Mouse (Mus musculus) heart, postnatal 14 days (tissue): Measurements from ENCODE around the gene Gse1. TPM values are rescaled to one million over a fixed set of nuclear protein-coding genes. Genes with fewer than 3 reads are reported as not detected.

Experiments
- DNase-seq, 2 experiments: peaks; one replicate each; pipeline ENCODE4 v3.0.0; 2021 to 2022
- intact Hi-C: fragments of 180-260 bp; cut with DNase I; formaldehyde crosslinking; loops from one replicate; pipeline ENCODE4 v1.15.1; 2025
- total RNA-seq, 2 experiments: library from RNA; stranded (reverse); gene quantifications; 2 replicates each; pipeline ENCODE4 v1.2.3; 2021

Gse1 gene
- total RNA-seq, 2 experiments from 2014 or later, result 29.0 to 33.1 TPM

DNA sequence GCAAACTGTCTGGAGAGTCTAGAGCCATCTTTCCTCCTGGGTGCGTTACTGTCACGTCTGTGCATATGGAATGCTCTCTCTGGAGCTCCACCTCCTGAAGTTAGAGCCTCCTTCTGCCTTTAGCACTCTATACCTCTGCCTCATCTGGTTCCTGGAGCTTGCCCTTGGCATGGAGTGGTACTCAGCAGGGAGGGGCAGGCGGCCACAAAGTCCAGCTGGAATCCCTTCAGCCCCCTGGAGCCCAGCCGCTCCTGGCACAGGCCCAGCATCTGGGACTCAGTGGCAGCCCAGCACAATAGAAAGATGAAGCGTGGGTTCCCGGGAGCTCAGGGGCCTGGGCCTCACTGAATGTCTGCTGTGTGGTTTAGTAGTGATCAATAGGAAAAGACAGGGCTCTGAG, 232.1 kb downstream of the Gse1 start:
- intact Hi-C loops, result no loop called here
- DNase-seq, result no peak

- DNase-seq, result peak in 1 of 2 experiments; percentile 37
- intact Hi-C loops, result no loop called here
Measured at GRCm38 (mm10) chr8:120462119-120462551, 233.9 kb downstream of the Gse1 start.

- DNase-seq, result no peak
- intact Hi-C loops, result no loop called here
Measured at GRCm38 (mm10) chr8:120462611-120463010, 234.4 kb downstream of the Gse1 start.

GRCm38 (mm10) chr8:120463918-120464584, 235.8 kb downstream of the Gse1 start:
- intact Hi-C loops, result no loop called here
- no peak for DNase-seq

GRCm38 (mm10) chr8:120464585-120464937, 236.3 kb downstream of the Gse1 start:
- intact Hi-C loops, result no loop called here
- DNase-seq, result no peak

- intact Hi-C loops, result no loop called here
- DNase-seq, result no peak
Measured at GRCm38 (mm10) chr8:120465710-120466109, 237.5 kb downstream of the Gse1 start.

DNA sequence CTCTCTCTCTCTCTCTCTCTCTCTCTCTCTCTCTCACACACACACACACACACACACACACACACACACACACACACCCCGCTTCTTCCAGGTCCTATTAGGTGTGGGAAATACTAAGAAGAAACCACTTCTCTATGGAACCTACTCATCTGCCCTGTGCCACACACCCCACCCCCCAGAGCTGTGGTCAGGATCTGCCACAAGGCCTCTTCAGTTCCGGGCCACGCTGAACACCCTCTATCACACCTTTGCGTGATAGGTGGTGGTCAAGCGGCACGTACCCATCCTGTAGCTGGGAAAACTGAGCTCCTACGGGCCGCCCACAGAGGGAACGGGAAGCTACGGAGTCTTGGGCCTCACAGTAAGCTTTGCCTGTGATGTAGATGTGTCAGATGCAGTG, 238.0 kb downstream of the Gse1 start:
- DNase-seq, result no peak
- intact Hi-C loops, result no loop called here

GRCm38 (mm10) chr8:120467598-120467997, 239.3 kb downstream of the Gse1 start:
- intact Hi-C loops, result no loop called here
- DNase-seq, result no peak

- no peak for DNase-seq
- intact Hi-C loops, result no loop called here
Measured at GRCm38 (mm10) chr8:120470170-120470569, 241.9 kb downstream of the Gse1 start.

DNA sequence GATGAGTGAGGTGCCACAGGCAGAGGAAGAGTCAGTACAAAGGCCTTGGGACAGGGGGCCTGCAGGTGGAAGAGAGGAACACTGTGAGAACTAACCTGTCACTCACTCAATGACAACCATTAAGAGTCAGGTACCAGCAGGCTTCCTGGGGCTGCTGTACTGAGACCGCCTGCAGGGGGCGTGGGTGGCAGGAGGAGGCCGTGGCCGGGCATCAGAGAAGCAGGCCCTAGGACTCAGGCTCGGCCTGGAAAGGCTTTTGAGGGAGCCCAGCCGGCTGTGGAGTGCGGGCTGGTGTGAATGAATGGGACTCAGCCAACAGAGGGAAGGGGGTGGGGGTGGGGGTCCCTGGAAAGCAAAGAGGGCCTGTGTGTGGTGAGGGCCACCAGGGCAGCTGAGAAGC, 242.9 kb downstream of the Gse1 start:
- intact Hi-C loops, result no loop called here
- peak; percentile 50 to 67 for DNase-seq

DNA sequence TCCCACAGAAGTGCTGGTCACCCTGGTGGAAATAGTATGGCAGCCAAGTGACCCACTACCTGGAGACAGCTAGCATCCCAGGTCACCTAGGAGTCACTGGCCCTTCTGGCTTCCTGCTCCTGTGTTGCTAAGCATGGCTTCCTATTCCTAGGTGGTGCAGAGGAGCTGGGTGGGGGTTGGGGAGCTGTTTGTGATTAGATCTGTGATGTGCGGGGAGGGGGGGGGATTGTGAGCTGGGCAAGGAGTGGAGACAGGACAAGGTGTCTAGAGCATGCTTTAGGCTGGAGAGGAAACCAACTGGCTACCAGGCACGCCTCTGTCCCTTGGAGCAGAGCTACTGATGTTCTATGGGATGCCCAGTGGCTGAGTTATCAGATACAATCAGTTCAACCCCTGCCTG, 243.5 kb downstream of the Gse1 start:
- no peak for DNase-seq
- intact Hi-C loops, result no loop called here

- no peak for DNase-seq
- intact Hi-C loops, result no loop called here
Measured at GRCm38 (mm10) chr8:120472230-120472629, 244.0 kb downstream of the Gse1 start.

DNA sequence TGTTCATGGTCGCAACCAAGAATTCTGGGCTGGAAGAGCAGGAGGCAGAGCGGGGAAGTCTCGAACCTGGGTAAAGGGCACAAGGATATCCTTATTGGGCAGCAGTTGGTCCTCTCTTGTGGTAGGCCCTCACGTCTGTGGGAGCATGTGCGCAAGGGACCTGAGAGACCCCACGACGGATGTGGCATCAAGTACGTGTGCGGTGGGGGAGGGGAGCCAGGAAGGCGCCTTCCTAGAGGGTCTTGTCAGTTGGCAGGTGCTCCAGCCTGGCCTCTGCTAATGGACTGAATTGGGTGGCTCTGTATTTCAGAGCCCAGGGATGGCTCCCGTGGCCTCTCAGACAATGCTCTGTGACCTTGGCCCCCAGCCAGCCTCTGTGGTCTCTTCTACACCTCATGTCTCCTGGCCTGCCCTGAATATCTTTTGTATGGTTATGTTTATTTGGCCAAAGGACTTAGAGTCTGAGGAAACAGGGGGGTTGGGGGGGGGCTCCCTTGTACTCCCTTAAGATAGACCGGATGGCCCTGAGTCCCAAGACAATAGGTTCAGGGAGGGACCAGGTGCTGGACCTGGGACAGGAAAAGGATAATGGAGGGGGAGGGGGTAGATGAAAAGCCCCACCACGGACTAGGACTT, 245.6 kb downstream of the Gse1 start:
- intact Hi-C loops, result no loop called here
- DNase-seq, result peak; percentile 65 to 77

DNA sequence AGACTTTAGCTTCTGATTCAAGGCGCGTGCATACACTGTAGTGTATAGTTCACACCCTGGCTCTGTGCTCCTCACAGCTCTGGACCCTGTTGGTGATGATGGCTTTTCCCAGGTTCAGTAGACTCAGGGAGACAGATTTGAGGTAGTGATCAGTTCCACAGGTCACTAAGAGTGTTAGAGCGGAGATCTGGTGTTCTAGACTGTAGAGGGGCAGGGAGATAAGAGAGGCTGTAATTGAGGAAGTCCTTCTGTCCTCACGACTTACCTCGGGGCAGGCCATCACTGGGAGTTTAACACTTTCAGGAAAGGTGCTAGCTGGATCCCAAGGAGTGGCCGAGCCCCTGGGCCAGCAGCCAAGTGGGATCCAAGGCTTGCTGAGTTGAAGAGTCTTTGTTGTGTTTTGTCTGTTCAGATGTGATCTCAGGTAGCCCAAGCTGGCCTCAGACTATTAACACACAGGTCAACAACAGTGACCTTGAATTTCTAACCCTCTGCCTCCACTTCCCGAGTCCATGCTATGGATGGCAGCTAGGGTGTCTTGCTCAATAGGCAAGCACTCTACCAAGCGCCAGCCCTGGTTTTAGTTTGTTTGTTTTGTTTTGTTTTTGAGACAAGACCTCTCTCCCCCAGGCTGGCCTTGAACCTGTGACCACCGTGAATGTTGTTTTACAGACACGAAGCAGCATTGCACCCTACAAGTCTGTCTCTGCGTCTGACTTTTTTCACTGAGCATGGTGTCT, 246.4 kb downstream of the Gse1 start:
- DNase-seq, result no peak
- intact Hi-C loops, result no loop called here

DNA sequence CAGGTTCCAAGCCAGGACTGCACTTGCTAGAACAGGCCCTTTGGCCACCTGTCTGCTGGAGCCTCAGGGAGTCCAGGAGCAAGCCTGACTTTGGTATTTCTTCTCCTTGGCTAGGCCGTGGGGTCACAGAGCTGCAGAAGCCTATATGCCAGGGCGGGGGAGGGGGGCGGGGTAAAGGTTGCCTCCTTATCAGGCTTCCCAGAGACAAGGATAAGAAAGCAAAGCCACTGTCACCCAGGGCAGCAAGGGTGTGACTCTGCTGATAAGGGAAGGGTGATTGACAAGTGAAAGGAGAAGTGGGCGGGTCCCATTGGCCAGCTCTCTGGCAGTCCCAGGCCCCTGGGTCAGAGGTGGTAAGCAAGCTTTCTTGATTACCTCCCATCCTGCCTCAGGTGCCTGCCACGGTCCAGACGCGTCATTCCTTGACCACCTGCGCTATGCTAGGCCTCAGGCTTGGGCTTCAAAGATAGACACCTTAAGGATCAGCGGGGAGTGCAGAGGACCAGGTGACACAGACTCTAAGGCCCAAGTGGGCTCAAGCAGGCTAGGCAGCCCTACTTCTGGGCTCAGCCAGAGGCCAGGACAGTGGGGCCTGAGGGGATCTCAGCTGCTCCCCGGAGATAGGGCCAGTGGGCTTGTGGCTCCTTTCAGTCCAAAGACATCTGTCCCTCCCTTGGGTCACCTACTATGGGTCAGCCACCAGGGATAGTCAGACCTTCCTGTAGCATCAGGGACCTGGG, 247.4 kb downstream of the Gse1 start:
- no peak for DNase-seq
- intact Hi-C loops, result no loop called here

- DNase-seq, result no peak
- intact Hi-C loops, result no loop called here
Measured at GRCm38 (mm10) chr8:120476711-120477575, 248.7 kb downstream of the Gse1 start.

- intact Hi-C loops, result no loop called here
- no peak for DNase-seq
Measured at GRCm38 (mm10) chr8:120478754-120479153, 250.5 kb downstream of the Gse1 start.

GRCm38 (mm10) chr8:120479691-120480090, 251.4 kb downstream of the Gse1 start:
- intact Hi-C loops, result no loop called here
- DNase-seq, result no peak

DNA sequence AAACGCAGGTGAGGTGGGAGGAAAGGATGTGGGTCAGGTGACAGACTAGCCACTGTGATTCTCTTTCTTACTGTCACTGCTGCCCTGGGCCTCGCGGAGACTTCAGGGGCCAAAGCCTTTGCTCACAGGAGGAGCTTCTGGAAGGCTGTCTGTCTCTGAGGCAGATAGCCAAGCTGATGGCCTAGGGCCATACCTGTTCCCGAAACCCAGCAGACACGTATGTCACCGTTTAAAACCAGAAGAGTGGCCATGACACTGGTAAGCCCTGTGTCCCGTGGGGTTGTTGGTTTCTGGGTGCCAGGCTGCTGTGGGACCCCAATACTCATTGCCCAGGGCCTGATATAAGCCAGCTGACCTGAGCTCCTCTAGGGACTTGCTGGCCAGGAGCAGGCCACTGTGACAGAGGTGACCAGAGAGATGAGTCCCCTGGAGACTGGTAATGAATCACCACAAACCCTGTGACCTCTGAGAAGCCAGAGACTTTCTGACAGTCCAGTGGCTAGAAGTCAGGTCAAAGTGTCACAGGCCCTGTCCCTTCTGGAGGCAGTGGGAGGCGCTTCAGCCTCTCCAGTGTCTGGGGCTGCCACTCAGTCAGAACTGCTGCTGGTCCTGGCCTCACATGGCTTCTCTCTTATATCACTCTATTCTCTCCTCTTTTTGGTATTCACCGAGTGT, 253.9 kb downstream of the Gse1 start:
- DNase-seq, result no peak
- intact Hi-C loops, result no loop called here

DNA sequence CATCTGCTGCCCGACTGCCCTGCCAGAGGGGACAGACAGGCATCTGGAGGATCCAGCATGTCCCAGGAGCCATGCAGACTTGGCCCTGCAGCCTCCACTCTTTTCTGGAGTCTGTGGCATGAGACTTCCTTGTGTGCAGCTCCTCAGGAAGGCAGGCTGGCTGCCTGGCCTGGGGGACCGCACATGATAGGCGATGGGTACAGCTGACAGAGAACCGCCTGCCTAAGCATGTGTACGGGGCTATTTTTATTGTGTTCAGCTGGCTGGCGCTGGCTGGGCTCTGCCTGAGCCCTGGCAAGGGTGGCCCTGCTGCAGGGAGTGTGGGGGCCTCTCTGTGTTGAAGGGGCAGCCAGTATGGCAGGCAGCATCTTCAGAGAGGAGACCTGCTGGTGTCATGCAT, 256.2 kb downstream of the Gse1 start:
- intact Hi-C loops, result no loop called here
- DNase-seq, result peak in 1 of 2 experiments; percentile 38
